Mouse (Mus musculus) kidney, embryonic 14.5 days (tissue): ENCODE measurements around the gene Izumo2. TPM values are rescaled to one million over a fixed set of nuclear protein-coding genes. Genes with fewer than 3 reads are reported as not detected.
A peak's percentile ranks its signal among the peaks of the same experiment; 100 is the strongest.
"Not testable (repeated sequence)": the region's sequence is repeated elsewhere in the genome, so short reads cannot be mapped to it uniquely, and the experiment has no call there.

Experiments used
- ATAC-seq: fragments of 200-750 bp; cut with Nextera tagmentation; 2 replicates; pipeline ENCODE4 v1.8.0; 2017; ENCODE audit warnings: moderate number of reproducible peaks, mild to moderate bottlenecking, moderate TSS enrichment, moderate library complexity; ENCODE audit not compliant: low FRiP score, low TSS enrichment
- H3K27ac ChIP-seq: fragments of 300-500 bp; sonication (generic); 2 replicates; pipeline ENCODE4 v1.5.1; 2014; ENCODE audit warnings: low read depth, mild to moderate bottlenecking, low read length, moderate library complexity, mixed read lengths
- H3K27me3 ChIP-seq: fragments of 300-500 bp; sonication (generic); 2 replicates; pipeline ENCODE4 v1.6.1; 2014; ENCODE audit warnings: mild to moderate bottlenecking, low read length; ENCODE audit not compliant: control insufficient read depth, insufficient read depth
- H3K36me3 ChIP-seq: fragments of 300-500 bp; sonication (generic); 2 replicates; pipeline ENCODE4 v1.6.1; 2014; ENCODE audit warnings: low read length, mixed read lengths; ENCODE audit not compliant: control insufficient read depth, insufficient read depth
- H3K4me1 ChIP-seq: fragments of 300-500 bp; sonication (generic); 2 replicates; pipeline ENCODE4 v1.6.1; 2014; ENCODE audit warnings: low read length, mixed read lengths; ENCODE audit not compliant: control insufficient read depth, insufficient read depth
- H3K4me2 ChIP-seq: fragments of 300-500 bp; sonication (generic); replicated peaks from 2 replicates; pipeline ENCODE4 v1.6.1; 2014; ENCODE audit warnings: low read depth, mild to moderate bottlenecking, low read length
- H3K4me3 ChIP-seq: fragments of 300-500 bp; sonication (generic); 2 replicates; pipeline ENCODE4 v1.5.1; 2014; ENCODE audit warnings: mild to moderate bottlenecking, low read length
- H3K9ac ChIP-seq: fragments of 300-500 bp; sonication (generic); 2 replicates; pipeline ENCODE4 v1.6.1; 2014; ENCODE audit warnings: low read depth, mild to moderate bottlenecking, low read length, moderate library complexity
- H3K9me3 ChIP-seq: fragments of 300-500 bp; sonication (generic); 2 replicates; pipeline ENCODE4 v1.6.1; 2016; ENCODE audit warnings: low read length; ENCODE audit not compliant: control insufficient read depth
- whole genome bisulfite sequencing: fragments of 180-500 bp; shearing (Covaris S2); extraction: QIAGEN DNeasy Blood & Tissue Kit; methylation state at CpG from one replicate; pipeline ENCODE4 v1.1.7; 2014; 5-methylcytosine and 5-hydroxymethylcytosine counted together
- polyA plus RNA-seq: library from polyadenylated mRNA; unstranded; fragments of >200 nt; fragmentation: Nextera tagmentation; extraction: Ambion mirVana; gene quantifications from 2 replicates; pipeline ENCODE4 v1.2.1, GENCODE M21; 2014

Gene Izumo2
- polyA plus RNA-seq, 1 experiment from 2014 or later: not detected

DNA sequence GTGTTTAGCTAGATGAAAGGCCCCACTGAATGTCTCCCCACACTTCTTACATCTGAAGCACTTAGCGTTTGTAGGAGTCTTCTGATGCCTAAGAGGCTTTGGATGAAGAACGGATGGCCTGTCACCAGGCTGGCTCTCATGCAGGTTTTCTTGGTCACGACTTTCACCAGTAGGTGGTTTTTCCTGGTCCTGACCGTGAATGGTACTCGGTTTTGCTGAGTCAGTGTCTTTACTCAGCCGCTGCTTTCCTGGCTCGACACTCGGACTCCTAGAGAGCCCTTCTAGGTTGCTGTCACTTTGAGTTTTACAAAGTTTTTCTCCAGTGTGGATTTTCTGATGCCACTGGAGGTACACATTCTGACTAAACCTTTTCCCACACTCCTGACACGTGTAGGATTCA lies 25.2 kb downstream of the Izumo2 start:
- no peak for ATAC-seq
- H3K4me3 ChIP-seq: no peak overlapping the region

DNA sequence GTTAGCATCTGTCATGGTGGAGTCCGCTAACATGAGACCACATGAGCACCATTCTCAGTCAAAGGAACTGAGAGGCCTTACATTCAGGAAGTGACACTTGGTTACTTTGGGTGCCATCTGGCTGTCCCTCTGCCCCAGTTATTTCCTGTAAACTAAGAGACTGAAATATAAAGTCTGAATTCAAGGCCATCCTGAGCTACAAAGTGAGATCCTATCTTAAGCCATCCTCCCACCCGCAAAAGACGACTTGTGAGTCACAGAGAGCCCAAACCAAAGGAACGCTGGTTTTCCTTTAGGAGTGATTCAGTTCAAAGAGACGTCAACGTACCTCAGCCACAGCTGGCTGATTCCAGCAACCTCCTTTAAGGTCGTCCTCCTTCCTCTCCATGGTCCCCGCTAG lies 32.8 kb downstream of the Izumo2 start:
- Histone ChIP-seq H3K4me3 (no peak overlapping the region), H3K4me2 (no peak overlapping the region), H3K9me3 (no peaks in the 10 kb centered on the region), H3K27ac (no peak overlapping the region), H3K27me3 (no peaks in the 10 kb centered on the region), H3K9ac (no peak overlapping the region), H3K4me1 (no peaks in the 10 kb centered on the region), H3K36me3 (no peaks in the 10 kb centered on the region; the same call in 1 of the 2 replicates)
- WGBS: 71% methylated on average over 8 of the region's 8 CpGs
- no peak for ATAC-seq

More for the DNA sequence above, 25.2 kb downstream of the Izumo2 start:
- no peaks in the 10 kb centered on the region for H3K9me3 ChIP-seq
- H3K27me3 ChIP-seq: no peaks in the 10 kb centered on the region
- no peak overlapping the region for H3K27ac ChIP-seq
- peaks cover 4% of the 10 kb centered on the region; the same call in 1 of the 2 replicates for H3K36me3 ChIP-seq
- no peak overlapping the region for H3K4me2 ChIP-seq
- no peak overlapping the region for H3K9ac ChIP-seq
- H3K4me1 ChIP-seq: no peaks in the 10 kb centered on the region
- WGBS: 89% methylated on average over 9 of the region's 9 CpGs

DNA sequence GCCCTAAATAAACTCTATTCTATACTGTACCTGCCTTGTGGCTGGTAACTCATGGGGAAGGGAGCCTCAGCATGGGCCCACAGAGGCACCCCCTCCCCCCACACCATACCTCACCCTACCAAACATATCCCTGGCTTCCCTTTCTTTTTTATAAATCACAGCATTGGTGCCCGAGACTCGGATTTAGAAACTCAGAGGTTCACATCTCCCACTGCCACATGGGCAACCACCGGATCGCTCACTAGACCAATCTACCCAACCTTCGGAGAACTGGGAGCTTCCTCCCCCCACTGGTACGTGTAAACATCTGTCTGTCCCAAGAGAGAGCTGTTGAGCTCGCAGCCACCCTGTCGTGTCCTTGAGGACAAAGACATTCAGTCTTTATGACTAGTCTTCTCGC lies 35.7 kb downstream of the Izumo2 start:
- no peak for ATAC-seq
- Histone ChIP-seq H3K27me3 (no peaks in the 10 kb centered on the region), H3K36me3 (no peaks in the 10 kb centered on the region), H3K27ac (no peak overlapping the region), H3K4me3 (no peak overlapping the region), H3K9ac (no peak overlapping the region), H3K9me3 (no peaks in the 10 kb centered on the region), H3K4me1 (peaks cover 9% of the 10 kb centered on the region), H3K4me2 (peak overlapping the region; percentile 66)
- 26% methylated on average over 9 of the region's 9 CpGs for WGBS

DNA sequence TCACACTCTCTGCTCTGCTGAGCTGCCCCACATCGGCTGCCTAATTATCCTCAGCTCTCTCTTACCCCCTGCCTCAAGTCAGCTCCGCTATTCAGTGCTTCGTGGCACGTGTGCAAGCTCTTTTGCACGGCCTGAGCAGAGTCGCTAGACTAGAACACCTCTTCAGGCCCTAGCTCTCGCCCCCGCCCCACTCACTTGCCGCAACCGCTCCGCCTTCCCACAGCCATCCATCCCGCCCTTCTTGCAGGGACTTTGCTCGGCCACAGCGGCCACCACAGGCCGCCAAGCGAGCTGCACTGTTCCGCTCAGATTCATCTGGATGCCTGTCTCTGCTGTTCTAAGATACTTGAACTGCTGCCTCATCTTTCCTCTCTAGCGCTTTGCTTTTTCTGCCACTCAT lies 36.5 kb downstream of the Izumo2 start:
- H3K36me3 ChIP-seq: no peaks in the 10 kb centered on the region
- no peaks in the 10 kb centered on the region for H3K9me3 ChIP-seq
- peak overlapping the region; percentile 47 for H3K4me3 ChIP-seq
- no peaks in the 10 kb centered on the region for H3K27me3 ChIP-seq
- peak overlapping the region; percentile 54 for H3K9ac ChIP-seq
- H3K4me1 ChIP-seq: peaks cover 9% of the 10 kb centered on the region
- peak; percentile 58 for ATAC-seq
- peak overlapping the region; percentile 66 for H3K4me2 ChIP-seq
- WGBS: 0% methylated on average over 18 of the region's 18 CpGs
- no peak overlapping the region for H3K27ac ChIP-seq

DNA sequence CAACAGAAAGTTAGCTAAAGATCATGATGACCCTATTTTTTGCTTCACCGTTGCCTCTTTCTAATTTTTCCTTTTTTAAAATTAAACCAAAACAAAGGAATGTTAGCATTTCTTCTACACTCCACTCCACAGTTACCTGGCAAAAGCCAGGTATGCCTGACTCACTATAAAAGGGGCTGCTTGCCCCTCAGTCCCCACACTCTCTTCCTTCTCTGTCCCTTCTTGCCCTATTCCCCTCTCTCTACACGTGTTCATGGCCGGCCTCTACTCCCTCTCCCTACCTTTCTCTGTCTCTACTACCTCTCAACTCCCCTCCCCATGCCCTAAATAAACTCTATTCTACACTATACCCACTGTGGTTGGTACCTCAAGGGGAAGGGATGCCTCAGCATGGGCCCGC lies 38.6 kb downstream of the Izumo2 start:
- Histone ChIP-seq H3K9ac (no peak overlapping the region), H3K4me3 (no peak overlapping the region; the same call in 1 of the 2 replicates), H3K36me3 (peaks cover 3% of the 10 kb centered on the region), H3K27me3 (no peaks in the 10 kb centered on the region), H3K4me1 (peaks cover 9% of the 10 kb centered on the region), H3K9me3 (no peaks in the 10 kb centered on the region), H3K4me2 (peak overlapping the region; percentile 59), H3K27ac (no peak overlapping the region)
- ATAC-seq: no peak
- WGBS: 74% methylated on average over 4 of the region's 4 CpGs

DNA sequence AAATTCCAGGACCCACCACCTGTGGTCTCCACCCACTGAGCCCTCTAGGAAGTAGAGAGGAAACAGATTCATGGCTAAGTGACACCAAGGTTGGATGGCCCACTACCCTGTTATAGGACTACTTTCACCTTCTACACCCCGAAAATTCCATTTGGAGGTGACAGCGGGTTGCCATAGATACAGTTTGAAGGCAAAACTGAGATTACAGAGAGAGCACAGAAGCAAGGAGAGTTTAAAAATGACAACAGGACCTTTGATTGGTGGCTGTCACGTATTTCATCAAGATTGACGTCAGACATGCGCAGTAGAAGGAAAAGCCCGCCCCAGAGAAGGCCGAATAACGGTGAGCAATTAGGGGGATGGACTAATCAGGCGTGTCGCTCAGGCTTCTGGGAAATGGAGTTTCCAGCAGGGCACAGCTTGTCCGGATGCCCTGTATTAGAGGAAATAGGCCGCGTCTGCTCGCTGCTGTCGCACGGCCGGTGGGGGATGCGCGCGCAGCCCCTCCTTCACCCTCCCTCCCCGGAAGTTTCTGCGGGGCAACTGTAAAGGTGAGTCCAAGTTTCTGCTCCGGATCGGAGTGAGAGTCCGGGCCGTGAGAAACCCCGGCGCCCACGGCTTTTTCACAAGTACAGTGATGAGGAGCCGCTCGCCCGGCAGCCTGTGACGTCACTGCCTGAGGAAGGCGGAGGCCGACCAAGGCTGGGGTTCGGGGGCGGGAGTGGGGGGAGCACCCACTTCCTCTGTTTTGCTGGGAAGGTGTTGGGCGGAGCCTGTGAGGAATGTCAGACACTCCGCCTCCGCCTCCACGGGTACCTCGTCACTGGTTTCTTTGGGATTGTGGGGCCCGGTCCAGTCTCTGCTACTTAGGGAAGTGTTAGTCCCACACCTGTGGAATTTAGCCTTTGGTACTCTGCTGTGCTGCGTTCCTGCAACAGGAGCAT lies 39.8 kb downstream of the Izumo2 start, which contains the start of gene Vrk3:
Gene Vrk3, plus strand, starts transcription at position 313 of the 944 bp plus-strand sequence.
- Histone ChIP-seq H3K27ac (peak within 1 kb of the TSS; percentile 79), H3K36me3 (peaks cover 15% of the 10 kb centered on the region), H3K9ac (peak within 1 kb of the TSS; percentile 61; the same call in 1 of the 2 replicates), H3K27me3 (no peaks in the 10 kb centered on the region), H3K4me2 (peak within 1 kb of the TSS; percentile 59), H3K9me3 (no peaks in the 10 kb centered on the region), H3K4me1 (peaks cover 9% of the 10 kb centered on the region), H3K4me3 (peak within 1 kb of the TSS; percentile 52)
- WGBS: under 1% methylated on average over 44 of the region's 44 CpGs
- peak; percentile 97 for ATAC-seq

DNA sequence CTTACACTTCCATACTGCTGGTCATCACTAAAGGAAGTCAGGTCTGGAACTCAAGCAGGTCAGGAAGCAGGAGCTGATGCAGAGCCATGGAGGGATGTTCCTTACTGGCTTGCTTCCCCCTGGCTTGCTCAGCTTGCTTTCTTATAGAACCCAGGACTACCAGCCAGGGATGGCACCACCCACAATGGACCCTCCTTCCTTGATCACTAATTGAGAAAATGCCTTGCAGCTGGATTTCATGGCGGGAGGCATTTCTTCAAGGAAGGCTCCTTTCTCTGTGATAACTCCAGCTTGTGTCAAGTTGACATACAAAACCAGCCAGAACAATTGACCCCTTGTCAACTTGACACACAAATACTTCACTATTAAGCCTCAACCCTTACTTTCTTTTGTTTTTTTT lies 42.4 kb downstream of the Izumo2 start, which contains the start of gene Zfp473:
Gene Zfp473, minus strand, starts transcription at position 101 of the 400 bp plus-strand sequence.
- not testable (repeated sequence) for ATAC-seq, H3K27me3 ChIP-seq
- WGBS: 90% methylated on average over 1 of the region's 1 CpGs

DNA sequence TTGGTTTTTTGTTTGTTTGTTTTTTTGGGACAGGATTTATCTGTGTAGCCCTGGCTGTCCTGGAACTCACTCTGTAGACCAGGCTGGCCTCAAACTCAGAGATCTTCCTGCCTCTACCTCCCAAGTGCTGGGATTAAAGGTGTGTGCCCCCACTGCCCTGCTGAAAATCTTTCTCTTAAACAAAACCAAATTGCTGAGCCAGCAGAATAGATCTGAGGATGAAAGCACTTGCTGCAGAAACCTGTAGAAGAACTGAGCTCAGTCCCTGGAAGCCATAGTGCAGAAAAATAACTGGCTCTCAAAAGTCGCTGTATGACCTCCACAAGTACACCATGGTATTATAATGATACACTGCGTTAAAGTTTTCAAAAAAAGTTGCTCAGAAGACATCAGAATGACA lies 48.6 kb downstream of the Izumo2 start:
- H3K27me3 ChIP-seq: no peaks in the 10 kb centered on the region
- no peak for ATAC-seq
- H3K4me1 ChIP-seq: no peaks in the 10 kb centered on the region
- H3K4me2 ChIP-seq: no peak overlapping the region
- H3K9me3 ChIP-seq: no peaks in the 10 kb centered on the region
- peaks cover 85% of the 10 kb centered on the region for H3K36me3 ChIP-seq
- 82% methylated on average over 2 of the region's 2 CpGs for WGBS
- H3K4me3 ChIP-seq: no peak overlapping the region
- no peak overlapping the region for H3K9ac ChIP-seq
- no peak overlapping the region for H3K27ac ChIP-seq

More for the DNA sequence above, 42.4 kb downstream of the Izumo2 start, which contains the start of gene Zfp473:
- H3K4me3 ChIP-seq, H3K27ac ChIP-seq, H3K4me2 ChIP-seq, H3K4me1 ChIP-seq, H3K9ac ChIP-seq, H3K9me3 ChIP-seq: not testable (repeated sequence)
- peaks cover 38% of the 10 kb centered on the region for H3K36me3 ChIP-seq

DNA sequence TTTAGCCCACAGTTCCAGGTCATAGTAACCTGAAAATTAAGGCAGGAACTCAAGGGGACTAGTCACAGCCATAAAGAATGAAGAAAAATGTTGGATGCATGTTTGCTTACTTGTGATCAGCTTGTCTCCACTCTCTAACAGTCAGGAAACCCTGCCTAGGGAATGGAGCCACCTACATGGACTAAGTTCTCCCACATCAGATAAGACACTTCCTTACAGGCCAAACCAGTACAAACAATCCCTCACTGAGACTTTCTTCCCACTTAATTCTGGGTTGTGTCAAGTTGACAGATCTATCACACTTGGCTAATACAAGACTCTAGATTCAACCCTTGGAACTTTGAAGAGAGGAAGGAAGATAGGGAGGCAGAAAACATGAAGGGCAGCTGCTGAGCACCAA lies 51.8 kb downstream of the Izumo2 start:
- no peak overlapping the region for H3K4me2 ChIP-seq
- H3K27me3 ChIP-seq: no peaks in the 10 kb centered on the region
- no peak overlapping the region for H3K9ac ChIP-seq
- no peak overlapping the region for H3K4me3 ChIP-seq
- no peak for ATAC-seq
- H3K4me1 ChIP-seq: no peaks in the 10 kb centered on the region
- no peak overlapping the region for H3K27ac ChIP-seq
- H3K36me3 ChIP-seq: peaks cover 69% of the 10 kb centered on the region
- no peaks in the 10 kb centered on the region for H3K9me3 ChIP-seq
